Mouse (Mus musculus) lung, postnatal 4 days (tissue): ENCODE results near the gene Rtn4rl1.

Source experiments
- DNase-seq, 2 experiments: peaks; one replicate each; pipeline ENCODE4 v3.0.0; 2021

The Rtn4rl1 gene

GRCm38 (mm10) chr11:75214081-75214950 is 20.7 kb downstream of the Rtn4rl1 start:
- DNase-seq, result no peak

- DNase-seq, result peak in 1 of 2 experiments; percentile 23
These were observed 26.5 kb downstream of the Rtn4rl1 start for GRCm38 (mm10) chr11:75220115-75220514.

- DNase-seq, result no peak
These were observed 27.0 kb downstream of the Rtn4rl1 start for GRCm38 (mm10) chr11:75220517-75221145.

- DNase-seq, result no peak
These were observed 30.5 kb downstream of the Rtn4rl1 start for GRCm38 (mm10) chr11:75224062-75224461.

GRCm38 (mm10) chr11:75224835-75225234 is 31.3 kb downstream of the Rtn4rl1 start:
- no peak for DNase-seq

- no peak for DNase-seq
These were observed 34.0 kb downstream of the Rtn4rl1 start for GRCm38 (mm10) chr11:75227632-75228031.

- no peak for DNase-seq
These were observed 35.7 kb downstream of the Rtn4rl1 start for GRCm38 (mm10) chr11:75229289-75229688.

GRCm38 (mm10) chr11:75230272-75230760 is 36.7 kb downstream of the Rtn4rl1 start:
- no peak for DNase-seq

- DNase-seq, result peak; percentile 62 to 75
These were observed 38.2 kb downstream of the Rtn4rl1 start for GRCm38 (mm10) chr11:75231756-75232155.

GRCm38 (mm10) chr11:75232434-75232833 is 38.9 kb downstream of the Rtn4rl1 start:
- DNase-seq, result no peak

GRCm38 (mm10) chr11:75234745-75235144 is 41.2 kb downstream of the Rtn4rl1 start:
- DNase-seq, result peak; percentile 29 to 47

- peak; percentile 68 to 87 for DNase-seq
These were observed 46.8 kb downstream of the Rtn4rl1 start for GRCm38 (mm10) chr11:75240158-75240934.

- no peak for DNase-seq
These were observed 49.2 kb downstream of the Rtn4rl1 start for GRCm38 (mm10) chr11:75242710-75243255.

GRCm38 (mm10) chr11:75244368-75245275 is 51.0 kb downstream of the Rtn4rl1 start:
- DNase-seq, result no peak

GRCm38 (mm10) chr11:75245372-75246330 is 52.1 kb downstream of the Rtn4rl1 start:
- DNase-seq, result peak; percentile 31 to 66

GRCm38 (mm10) chr11:75246589-75246988 is 53.0 kb downstream of the Rtn4rl1 start:
- peak; percentile 60 to 76 for DNase-seq

- DNase-seq, result no peak
These were observed 53.7 kb downstream of the Rtn4rl1 start for GRCm38 (mm10) chr11:75247137-75247730.

GRCm38 (mm10) chr11:75249588-75249987 is 56.0 kb downstream of the Rtn4rl1 start:
- DNase-seq, result no peak

- DNase-seq, result no peak
These were observed 57.5 kb downstream of the Rtn4rl1 start for GRCm38 (mm10) chr11:75251006-75251512.

GRCm38 (mm10) chr11:75251557-75252070 is 58.0 kb downstream of the Rtn4rl1 start:
- DNase-seq, result no peak
